Mouse (Mus musculus): ENCODE results near the gene Ltbp1.

- TF ChIP-seq GABPA (IDR thresholded peaks at IDR 0.05; ENCODE audit: low read depth, low read length) (no peak), POLR2A (IDR thresholded peaks at IDR 0.05; ENCODE audit: control insufficient read depth in 1 of 2, insufficient read depth in 1 of 2, low read depth in 1 of 2, low read length in 2 of 2, poor library complexity in 1 of 2) (no peak), MYB (IDR thresholded peaks at IDR 0.05; ENCODE audit: low read depth, low read length) (no peak)
Observed at GRCm38 (mm10) chr17:75153088-75153487, 147.7 kb downstream of the Ltbp1 start.

Data from MEL (cell line).